Mouse (Mus musculus): ENCODE results near the gene Epha8. TPM values are rescaled to one million over a fixed set of nuclear protein-coding genes. Genes with fewer than 3 reads are reported as not detected.

The Epha8 gene
- polyA plus RNA-seq, 1 experiment from 2014 or later = not detected

DNA sequence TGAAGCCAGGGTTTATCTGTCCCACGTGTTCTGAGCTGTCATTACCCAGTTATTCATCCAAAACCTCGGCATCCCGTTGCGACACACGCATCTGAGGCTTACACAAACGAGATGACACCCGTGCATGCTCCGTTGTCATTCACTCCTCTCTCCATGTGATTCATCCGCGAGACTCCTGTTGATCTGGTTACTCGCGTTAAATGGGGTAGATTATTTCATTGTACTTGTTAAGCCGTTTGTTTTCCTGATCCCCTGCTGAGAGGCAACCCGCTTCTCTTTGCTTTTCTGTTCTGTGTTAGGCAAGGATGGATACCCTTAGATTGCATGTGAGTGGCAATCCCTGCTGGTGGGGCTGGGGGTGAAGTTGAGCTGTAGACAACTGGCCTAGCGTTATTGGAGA lies 30.8 kb downstream of the Epha8 start:
- CTCF ChIA-PET = no interaction called here
- POLR2A ChIA-PET = no interaction called here
- DNase-seq (ENCODE audit: low read depth, low spot score) (no peak), ATAC-seq (no peak)
- peaks cover 15% of the 10 kb centered on the region for H3K27me3 ChIP-seq
- in situ Hi-C loops (cut with MboI; ENCODE audit: low pct_unique_long_range_greater_than_20kb) = no loop called here
- no peak for TF ChIP-seq CTCF (IDR thresholded peaks at IDR 0.05)

DNA sequence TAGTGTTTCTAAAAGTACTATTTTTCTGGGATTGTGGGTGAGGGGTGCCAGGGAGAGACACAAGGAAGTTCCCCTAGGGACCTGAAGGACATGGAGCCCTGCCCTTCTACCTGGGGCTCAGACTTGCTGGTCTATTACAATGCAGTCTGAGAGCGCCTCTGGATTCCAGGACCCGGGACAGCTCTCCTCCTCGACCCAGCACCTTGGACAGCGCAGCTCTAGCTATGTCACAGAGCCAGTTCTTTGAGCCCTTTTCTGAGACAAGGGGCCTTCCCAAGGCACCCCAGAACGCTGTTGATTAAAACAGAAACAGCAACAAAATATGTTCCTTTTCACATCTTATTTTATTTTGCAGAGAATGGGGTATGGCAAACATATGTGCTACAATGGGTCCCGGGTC lies 32.1 kb downstream of the Epha8 start:
- ChIA-PET POLR2A (no interaction called here), CTCF (no interaction called here)
- no peak for TF ChIP-seq CTCF (IDR thresholded peaks at IDR 0.05)
- H3K27me3 ChIP-seq = peaks cover 6% of the 10 kb centered on the region
- ATAC-seq (no peak), DNase-seq (ENCODE audit: low read depth, low spot score) (peak; percentile 7)
- in situ Hi-C loops (cut with MboI; ENCODE audit: low pct_unique_long_range_greater_than_20kb) = no loop called here

GRCm38 (mm10) chr4:136919526-136919925 lies 37.1 kb downstream of the Epha8 start:
- DNase-seq (ENCODE audit: low read depth, low spot score) (no peak), ATAC-seq (no peak)
- in situ Hi-C loops (cut with MboI; ENCODE audit: low pct_unique_long_range_greater_than_20kb) = no loop called here
- ChIA-PET CTCF (no interaction called here), POLR2A (no interaction called here)
- no peak for TF ChIP-seq CTCF (IDR thresholded peaks at IDR 0.05)
- H3K27me3 ChIP-seq = peaks cover 3% of the 10 kb centered on the region

- ATAC-seq = no peak
- DNase-seq (ENCODE audit: low read depth, low spot score) = no peak
- CTCF ChIA-PET = no interaction called here
Observed at GRCm38 (mm10) chr4:136918834-136919233, 37.8 kb downstream of the Epha8 start.

GRCm38 (mm10) chr4:136917165-136917524 lies 39.5 kb downstream of the Epha8 start:
- DNase-seq (ENCODE audit: low read depth, low spot score) (no peak), ATAC-seq (no peak)
- ChIA-PET CTCF (no interaction called here), POLR2A (no interaction called here)
- TF ChIP-seq CTCF (IDR thresholded peaks at IDR 0.05) = no peak
- in situ Hi-C loops (cut with MboI; ENCODE audit: low pct_unique_long_range_greater_than_20kb) = no loop called here
- peaks cover 12% of the 10 kb centered on the region for H3K27me3 ChIP-seq

More at GRCm38 (mm10) chr4:136918834-136919233, 37.8 kb downstream of the Epha8 start:
- no peak for TF ChIP-seq CTCF (IDR thresholded peaks at IDR 0.05)
- POLR2A ChIA-PET = no interaction called here
- in situ Hi-C loops (cut with MboI; ENCODE audit: low pct_unique_long_range_greater_than_20kb) = no loop called here
- H3K27me3 ChIP-seq = peaks cover 3% of the 10 kb centered on the region

DNA sequence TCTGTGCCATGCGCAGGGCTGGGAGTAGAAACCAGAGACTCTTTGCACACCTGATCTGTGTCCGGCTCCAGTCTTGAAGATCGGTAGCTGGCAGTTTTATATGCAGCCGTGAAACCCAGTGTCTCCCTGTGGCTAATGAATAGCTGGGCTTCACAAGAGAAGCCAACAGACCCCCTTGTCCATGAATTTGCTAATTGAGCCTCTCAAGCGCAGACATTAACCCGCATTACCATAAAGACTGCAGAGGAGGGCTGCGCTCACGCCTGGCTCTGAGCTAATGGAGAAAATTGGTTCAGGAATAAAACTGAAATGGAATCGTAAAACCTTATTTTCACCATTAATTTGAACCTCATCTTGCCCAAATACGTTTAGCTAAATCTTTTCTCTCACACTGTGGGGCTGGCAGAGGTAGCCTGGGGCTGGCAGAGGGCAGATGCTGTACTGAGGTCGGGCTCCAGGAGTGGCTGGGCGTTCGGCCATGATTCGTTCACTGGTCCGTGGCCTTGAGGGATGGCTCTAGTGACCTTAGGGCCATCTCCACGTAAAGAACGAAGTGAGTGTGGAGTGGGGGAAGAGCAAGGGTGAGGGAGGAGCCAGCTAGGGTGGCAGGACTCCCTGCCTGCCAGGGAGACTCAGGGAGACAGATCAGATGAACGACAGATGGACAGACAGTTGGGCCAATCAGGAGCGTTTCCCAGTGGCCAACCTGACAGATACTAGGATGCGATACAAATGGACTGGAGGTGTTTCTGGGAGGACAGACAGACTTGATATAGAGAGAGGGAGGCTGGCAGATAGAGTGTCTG lies 40.1 kb downstream of the Epha8 start:
- ChIA-PET POLR2A (no interaction called here), CTCF (no interaction called here)
- DNase-seq (ENCODE audit: low read depth, low spot score) (no peak), ATAC-seq (no peak)
- peaks cover 12% of the 10 kb centered on the region for H3K27me3 ChIP-seq
- TF ChIP-seq CTCF (IDR thresholded peaks at IDR 0.05) = no peak
- in situ Hi-C loops (cut with MboI; ENCODE audit: low pct_unique_long_range_greater_than_20kb) = no loop called here

GRCm38 (mm10) chr4:136912841-136913240 lies 43.8 kb downstream of the Epha8 start:
- peaks cover 22% of the 10 kb centered on the region for H3K27me3 ChIP-seq
- TF ChIP-seq CTCF (IDR thresholded peaks at IDR 0.05) = no peak
- ATAC-seq (no peak), DNase-seq (ENCODE audit: low read depth, low spot score) (no peak)
- in situ Hi-C loops (cut with MboI; ENCODE audit: low pct_unique_long_range_greater_than_20kb) = no loop called here
- CTCF ChIA-PET = no interaction called here
- POLR2A ChIA-PET = no interaction called here

- in situ Hi-C loops (cut with MboI; ENCODE audit: low pct_unique_long_range_greater_than_20kb) = no loop called here
- TF ChIP-seq CTCF (IDR thresholded peaks at IDR 0.05) = no peak
- no peak for DNase-seq (ENCODE audit: low read depth, low spot score)
- ChIA-PET POLR2A (interaction anchor here (0.6 kb wide), 1 partner anchor 87 kb away, joined by 6 read pairs; no protein-coding TSS in a partner anchor), CTCF (no interaction called here)
- ATAC-seq = no peak
- H3K27me3 ChIP-seq = peaks cover 22% of the 10 kb centered on the region
Observed at GRCm38 (mm10) chr4:136911804-136912203, 44.8 kb downstream of the Epha8 start.

DNA sequence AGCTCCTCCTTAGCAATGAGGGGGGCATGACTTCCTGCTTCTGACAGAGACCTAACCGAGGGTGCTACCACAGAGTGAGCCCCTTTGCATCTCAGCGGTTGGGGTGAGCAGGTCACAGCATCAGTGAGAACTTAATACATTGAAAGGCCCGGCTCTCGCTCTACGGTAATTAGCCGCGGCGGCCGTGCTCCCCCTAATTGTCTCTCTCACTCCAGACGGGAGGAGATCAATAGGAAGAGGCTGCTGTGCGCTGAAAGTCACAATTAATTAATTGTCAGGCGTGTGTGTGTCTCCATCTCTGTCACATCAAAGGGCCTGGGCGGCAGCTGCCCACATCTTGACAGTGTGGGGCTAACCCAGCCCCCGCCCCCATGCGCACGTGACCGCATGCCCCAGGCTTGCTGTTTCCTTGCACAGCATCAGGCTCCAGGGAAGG lies 45.4 kb downstream of the Epha8 start:
- H3K27me3 ChIP-seq = peaks cover 22% of the 10 kb centered on the region
- ATAC-seq = no peak
- ChIA-PET CTCF (no interaction called here), POLR2A (no interaction called here)
- no peak for TF ChIP-seq CTCF (IDR thresholded peaks at IDR 0.05)
- no peak for DNase-seq (ENCODE audit: low read depth, low spot score)
- in situ Hi-C loops (cut with MboI; ENCODE audit: low pct_unique_long_range_greater_than_20kb) = no loop called here

GRCm38 (mm10) chr4:136907809-136908208 lies 48.8 kb downstream of the Epha8 start:
- ATAC-seq (no peak), DNase-seq (ENCODE audit: low read depth, low spot score) (no peak)
- CTCF ChIA-PET = no interaction called here
- H3K27me3 ChIP-seq = peaks cover 22% of the 10 kb centered on the region
- in situ Hi-C loops (cut with MboI; ENCODE audit: low pct_unique_long_range_greater_than_20kb) = loop anchor here (5.0 kb wide), 1 partner anchor 164 kb away; no protein-coding TSS in a partner anchor
- POLR2A ChIA-PET = no interaction called here
- no peak for TF ChIP-seq CTCF (IDR thresholded peaks at IDR 0.05)

GRCm38 (mm10) chr4:136907033-136907432 lies 49.6 kb downstream of the Epha8 start:
- peak; percentile 4 for DNase-seq (ENCODE audit: low read depth, low spot score)
- peak; percentile 85 for TF ChIP-seq CTCF (IDR thresholded peaks at IDR 0.05)
- CTCF ChIA-PET = no interaction called here
- no peak for ATAC-seq
- POLR2A ChIA-PET = no interaction called here
- peaks cover 17% of the 10 kb centered on the region for H3K27me3 ChIP-seq
- in situ Hi-C loops (cut with MboI; ENCODE audit: low pct_unique_long_range_greater_than_20kb) = loop anchor here (5.0 kb wide), 1 partner anchor 165 kb away; no protein-coding TSS in a partner anchor
